In the genomic region with DNA sequence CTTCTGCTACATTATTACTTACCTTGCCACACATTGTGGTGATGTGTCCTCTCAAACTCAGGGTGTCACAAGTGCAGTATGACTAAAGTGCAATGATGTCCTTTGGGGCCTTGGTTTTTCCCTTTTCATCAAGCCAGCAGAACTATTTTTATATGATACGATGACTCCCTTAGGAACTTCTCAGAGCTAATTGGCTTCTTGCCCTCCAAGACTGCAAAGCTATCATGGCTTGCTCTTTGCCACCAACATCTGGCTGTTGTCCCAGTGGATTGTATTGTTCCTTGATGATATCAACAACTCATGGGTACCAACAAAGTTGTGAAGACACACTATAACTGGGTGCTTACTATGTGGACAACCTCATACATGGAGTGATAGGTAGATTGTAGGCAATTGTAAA, we compare ENCODE assay signal across 8 mouse cellular contexts. TPM values are rescaled to one million over a fixed set of nuclear protein-coding genes. Genes with fewer than 3 reads are reported as not detected.
DNase-seq lines count a peak whose midpoint lies in the region; ATAC-seq lines count a peak whose summit lies in the region.

Thoc2 (minus strand) TSS at position 101 of the 400 bp plus-strand sequence.

- no peak within 1 kb of the TSS for H3K27ac ChIP-seq in intestine, embryonic 14.5 days (ENCODE audit: low read depth)
- no peak within 1 kb of the TSS for H3K27ac ChIP-seq in midbrain, embryonic 10.5 days (replicated peaks)

- no peaks in the 10 kb centered on the region for H3K36me3 ChIP-seq in intestine, embryonic 14.5 days (ENCODE audit: control insufficient read depth, insufficient read depth, low read length)
- no peaks in the 10 kb centered on the region for H3K36me3 ChIP-seq in midbrain, embryonic 10.5 days

- no peak within 1 kb of the TSS for H3K4me2 ChIP-seq in intestine, embryonic 14.5 days (ENCODE audit: low read length)

- no peaks in the 10 kb centered on the region for H3K27me3 ChIP-seq in intestine, embryonic 14.5 days (replicated peaks; ENCODE audit: control insufficient read depth, insufficient read depth, low read length)
- H3K27me3 ChIP-seq in midbrain, embryonic 10.5 days (ENCODE audit: low read depth, poor library complexity, severe bottlenecking) = no peaks in the 10 kb centered on the region

- H3K9me3 ChIP-seq in intestine, embryonic 14.5 days (ENCODE audit: control insufficient read depth, low read length) = no peaks in the 10 kb centered on the region
- no peaks in the 10 kb centered on the region for H3K9me3 ChIP-seq in midbrain, embryonic 10.5 days (replicated peaks)

- ATAC-seq in intestine, embryonic 14.5 days (replicated peaks; ENCODE audit: low FRiP score, low TSS enrichment, low read depth) = no peak

- intact Hi-C loops in gastrocnemius, postnatal 14 days (cut with DNase I; ENCODE audit: low total_unique reads) = no loop called here

- no peak for DNase-seq in adrenal gland, adult 18-20 months (ENCODE audit: low spot score in 2 of 2)
- DNase-seq in adrenal gland, adult (ENCODE audit: inconsistent age in 2 of 2, low spot score in 1 of 2) = no peak
- DNase-seq in adrenal gland, postnatal 25 days = no peak
- DNase-seq in gastrocnemius, postnatal 14 days = no peak
- no peak for DNase-seq in intestine, embryonic 14.5 days (ENCODE audit: low spot score)
- no peak for DNase-seq in midbrain, embryonic 10.5 days (ENCODE audit: low spot score)
- no peak for DNase-seq in urinary bladder, adult 18-20 months (ENCODE audit: low spot score in 2 of 2)
- no peak for DNase-seq in thymus, postnatal 4 days

- no peaks in the 10 kb centered on the region for H3K4me1 ChIP-seq in intestine, embryonic 14.5 days (replicated peaks; ENCODE audit: control insufficient read depth, insufficient read depth, low read length)
- H3K4me1 ChIP-seq in midbrain, embryonic 10.5 days = no peaks in the 10 kb centered on the region

- no peak within 1 kb of the TSS for H3K4me3 ChIP-seq in intestine, embryonic 14.5 days (ENCODE audit: low read depth, low read length)
- H3K4me3 ChIP-seq in midbrain, embryonic 10.5 days = no peak within 1 kb of the TSS

- 100% methylated on average over 1 of the region's 1 CpGs for WGBS in intestine, embryonic 14.5 days
- WGBS in midbrain, embryonic 10.5 days = 89% methylated on average over 1 of the region's 1 CpGs

- no peak within 1 kb of the TSS for H3K9ac ChIP-seq in intestine, embryonic 14.5 days (ENCODE audit: low read length)

RNA-seq across cellular contexts. Expression of gene Thoc2, which starts in this region (rescaled TPM):
- total RNA-seq in adrenal gland, adult 18-20 months (2021) = 10 to 100 TPM; 58.5 to 60.4 TPM
- 78.4 and 81.1 TPM in 2 replicates for total RNA-seq in adrenal gland, postnatal 25 days (2021)
- 10 to 100 TPM; 26.0 to 26.5 TPM for total RNA-seq in gastrocnemius, postnatal 14 days (2021)
- polyA plus RNA-seq in intestine, embryonic 14.5 days (2014; fragmentation: Nextera tagmentation; extraction: Ambion mirVana) = 77.8 and 87.9 TPM in 2 replicates
- 79.9 and 88.5 TPM in 2 replicates for polyA plus RNA-seq in midbrain, embryonic 10.5 days (2016; fragmentation: Nextera tagmentation; extraction: Ambion mirVana)
